Mouse (Mus musculus) large intestine, adult 2 months (tissue): ENCODE data around the gene Tnfsf12. TPM values are rescaled to one million over a fixed set of nuclear protein-coding genes. Genes with fewer than 3 reads are reported as not detected.

ENCODE experiments used
- DNase-seq: peaks from one replicate; pipeline ENCODE4 v3.0.0-alpha.2; 2012; ENCODE audit warnings: low read depth, low spot score
- WGBS: fragments of 180-500 bp; shearing (Covaris S2); methylation state at CpG from one replicate; pipeline ENCODE4 v1.1.7; 2018; 5-methylcytosine and 5-hydroxymethylcytosine counted together
- polyA plus RNA-seq: library from polyadenylated mRNA; depleted of rRNA; stranded (reverse); fragments of >200 nt; gene quantifications from 2 replicates; pipeline ENCODE4 v1.2.3, GENCODE M21; 2012; rRNA removed

Gene Tnfsf12
- polyA plus RNA-seq, 1 experiment = 13.1 TPM

DNA sequence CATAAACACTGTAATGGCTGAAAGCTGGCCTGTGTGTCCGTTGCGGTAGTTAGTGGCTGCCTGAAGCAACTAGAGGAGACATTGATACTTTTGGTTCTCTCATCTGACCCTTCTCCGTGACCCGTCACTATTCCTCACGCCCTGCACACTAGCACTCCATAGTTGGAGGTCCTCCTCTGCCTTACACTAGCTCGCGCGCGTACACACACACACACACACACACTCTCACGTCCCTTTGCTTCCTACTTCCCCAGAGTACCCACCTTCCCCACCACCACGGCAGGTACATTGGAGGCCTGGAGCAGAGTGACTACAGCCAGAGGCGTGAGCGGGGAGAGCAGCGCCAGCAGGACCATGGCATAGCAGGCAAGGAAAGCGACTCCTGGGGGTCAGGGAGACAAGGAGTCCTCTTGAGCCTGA lies 38.2 kb downstream of the Tnfsf12 start:
- DNase-seq = no peak
- 84% methylated on average over 15 of the region's 15 CpGs for WGBS

- no peak for DNase-seq
- 73% methylated on average over 10 of the region's 10 CpGs for WGBS
These were observed 38.8 kb downstream of the Tnfsf12 start for GRCm38 (mm10) chr11:69656617-69657461.

GRCm38 (mm10) chr11:69656065-69656455 lies 39.6 kb downstream of the Tnfsf12 start:
- WGBS = 65% methylated on average over 5 of the region's 5 CpGs
- DNase-seq = no peak

- 48% methylated on average over 34 of the region's 34 CpGs for WGBS
These were observed 40.2 kb downstream of the Tnfsf12 start, which contains the start of gene Sox15 for GRCm38 (mm10) chr11:69655264-69656064. Sox15 (plus strand) TSS chr11:69655314.

DNA sequence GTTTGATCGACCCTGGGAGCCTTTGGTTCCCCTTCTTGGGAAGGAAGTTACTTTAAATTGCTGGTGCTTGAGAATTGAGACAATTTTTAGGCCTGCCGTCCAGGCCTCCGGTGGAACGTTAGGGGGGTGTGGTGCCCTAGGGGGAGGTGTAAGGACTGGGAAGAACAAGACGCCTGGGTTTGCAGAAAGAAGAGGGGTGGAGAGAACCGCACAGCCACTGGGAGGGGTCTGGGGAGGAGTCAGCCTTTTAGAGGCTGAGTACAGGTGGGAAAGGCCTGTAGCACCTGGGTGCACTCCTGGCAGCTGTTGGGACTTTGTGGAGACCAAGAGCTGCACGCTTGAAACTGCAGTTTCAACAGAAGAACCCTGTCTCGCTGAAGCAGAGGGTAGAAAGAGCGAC lies 40.9 kb downstream of the Tnfsf12 start:
- DNase-seq = no peak
- 40% methylated on average over 9 of the region's 9 CpGs for WGBS

More at GRCm38 (mm10) chr11:69655264-69656064, 40.2 kb downstream of the Tnfsf12 start, which contains the start of gene Sox15:
- DNase-seq = no peak

GRCm38 (mm10) chr11:69653399-69653798 lies 42.2 kb downstream of the Tnfsf12 start:
- WGBS = 74% methylated on average over 5 of the region's 5 CpGs
- DNase-seq = no peak

GRCm38 (mm10) chr11:69645860-69646259 lies 49.8 kb downstream of the Tnfsf12 start:
- 82% methylated on average over 5 of the region's 5 CpGs for WGBS
- DNase-seq = no peak

Other genes starting within 250 kb of the Tnfsf12 start
- 0.12 and 0.29 TPM in 2 replicates for gene Dnah2, start 146.7 kb downstream of the Tnfsf12 start, polyA plus RNA-seq
- gene Efnb3, start 135.6 kb downstream of the Tnfsf12 start, polyA plus RNA-seq = 1.1 and 2.1 TPM in 2 replicates
- gene Wrap53, start 115.6 kb downstream of the Tnfsf12 start, polyA plus RNA-seq = 24.8 and 28.7 TPM in 2 replicates
- 80.8 and 93.2 TPM in 2 replicates for gene Trp53, start 115.5 kb downstream of the Tnfsf12 start, polyA plus RNA-seq
- gene Atp1b2, start 89.9 kb downstream of the Tnfsf12 start, polyA plus RNA-seq = 4.1 and 5.6 TPM in 2 replicates
- gene Shbg, start 77.9 kb downstream of the Tnfsf12 start, polyA plus RNA-seq = not detected in 2 replicates
- 1.9 and 2.7 TPM in 2 replicates for gene Sat2, start 73.8 kb downstream of the Tnfsf12 start, polyA plus RNA-seq
- 29.6 and 35.8 TPM in 2 replicates for gene Fxr2, start 62.9 kb downstream of the Tnfsf12 start, polyA plus RNA-seq
- 0.18 TPM in 1 of 2 replicates, not detected in the other for gene Sox15, start 40.5 kb downstream of the Tnfsf12 start, polyA plus RNA-seq
- gene Mpdu1, start 33.2 kb downstream of the Tnfsf12 start, polyA plus RNA-seq = 147 and 171 TPM in 2 replicates
- gene Cd68, start 29.7 kb downstream of the Tnfsf12 start, polyA plus RNA-seq = 20.2 and 20.6 TPM in 2 replicates
- gene Eif4a1, start 23.4 kb downstream of the Tnfsf12 start, polyA plus RNA-seq = 354 and 356 TPM in 2 replicates
- gene Senp3, start 13.8 kb downstream of the Tnfsf12 start, polyA plus RNA-seq = 43.4 and 55.1 TPM in 2 replicates
- gene Tnfsf13, start 10.1 kb downstream of the Tnfsf12 start, polyA plus RNA-seq = 14.4 and 16.2 TPM in 2 replicates
- gene Tnfsfm13, start 249 bp upstream of the Tnfsf12 start, polyA plus RNA-seq = 2.3 and 2.8 TPM in 2 replicates
- 17.5 and 33.3 TPM in 2 replicates for gene Polr2a, start 62.8 kb upstream of the Tnfsf12 start, polyA plus RNA-seq
- 0.07 TPM in 1 of 2 replicates, not detected in the other for gene Slc35g3, start 66.1 kb upstream of the Tnfsf12 start, polyA plus RNA-seq
- gene Zbtb4, start 70.1 kb upstream of the Tnfsf12 start, polyA plus RNA-seq = 7.5 and 10.7 TPM in 2 replicates
- 7.3 and 10.3 TPM in 2 replicates for gene Chrnb1, start 100.1 kb upstream of the Tnfsf12 start, polyA plus RNA-seq
- 2.8 and 4.4 TPM in 2 replicates for gene Fgf11, start 106.0 kb upstream of the Tnfsf12 start, polyA plus RNA-seq
- 38.7 and 39.1 TPM in 2 replicates for gene Tmem102, start 109.8 kb upstream of the Tnfsf12 start, polyA plus RNA-seq
- gene Gm39566, start 119.4 kb upstream of the Tnfsf12 start, polyA plus RNA-seq = not detected in 2 replicates
- not detected in 2 replicates for gene Spem2, start 122.6 kb upstream of the Tnfsf12 start, polyA plus RNA-seq
- 0.12 TPM in 1 of 2 replicates, not detected in the other for gene Spem1, start 126.3 kb upstream of the Tnfsf12 start, polyA plus RNA-seq
- 5.1 and 7.0 TPM in 2 replicates for gene Nlgn2, start 141.9 kb upstream of the Tnfsf12 start, polyA plus RNA-seq
- 194 and 208 TPM in 2 replicates for gene Tmem256, start 142.7 kb upstream of the Tnfsf12 start, polyA plus RNA-seq
- gene Plscr3, start 150.5 kb upstream of the Tnfsf12 start, polyA plus RNA-seq = 31.6 and 36.1 TPM in 2 replicates
- gene Tnk1, start 162.9 kb upstream of the Tnfsf12 start, polyA plus RNA-seq = 28.8 and 34.4 TPM in 2 replicates
- gene Tmem95, start 182.2 kb upstream of the Tnfsf12 start, polyA plus RNA-seq = not detected in 2 replicates
- 1.8 and 3.0 TPM in 2 replicates for gene Kctd11, start 185.6 kb upstream of the Tnfsf12 start, polyA plus RNA-seq
- gene Acap1, start 199.7 kb upstream of the Tnfsf12 start, polyA plus RNA-seq = 16.1 and 16.4 TPM in 2 replicates
- gene 2810408A11Rik, start 205.1 kb upstream of the Tnfsf12 start, polyA plus RNA-seq = 3.0 and 3.8 TPM in 2 replicates
- gene Neurl4, start 205.2 kb upstream of the Tnfsf12 start, polyA plus RNA-seq = 24.4 and 36.7 TPM in 2 replicates
- gene Gps2, start 218.0 kb upstream of the Tnfsf12 start, polyA plus RNA-seq = 69.2 and 79.9 TPM in 2 replicates
- 619 and 694 TPM in 2 replicates for gene Eif5a, start 226.1 kb upstream of the Tnfsf12 start, polyA plus RNA-seq
- gene Ybx2, start 239.9 kb upstream of the Tnfsf12 start, polyA plus RNA-seq = 14.7 and 16.5 TPM in 2 replicates